Mouse (Mus musculus): Measurements from ENCODE around the gene Map2k2. TPM values are rescaled to one million over a fixed set of nuclear protein-coding genes. Genes with fewer than 3 reads are reported as not detected.
"Not testable (repeated sequence)": the region's sequence is repeated elsewhere in the genome, so short reads cannot be mapped to it uniquely, and the experiment has no call there.

The Map2k2 gene
- polyA plus RNA-seq, 1 experiment from 2014 or later = 229 TPM

GRCm38 (mm10) chr10:81165118-81165517 lies 59.4 kb downstream of the Map2k2 start:
- peaks cover 36% of the 10 kb centered on the region for H3K4me1 ChIP-seq (replicated peaks)
- peaks cover 53% of the 10 kb centered on the region for H3K36me3 ChIP-seq
- H3K9ac ChIP-seq (replicated peaks) = no peak overlapping the region
- H3K9me3 ChIP-seq = no peaks in the 10 kb centered on the region
- 62% methylated on average over 8 of the region's 8 CpGs for WGBS
- H3K4me2 ChIP-seq = no peak overlapping the region
- ATAC-seq (ENCODE audit: insufficient number of reproducible peaks, insufficient read depth, low FRiP score, low TSS enrichment, low read depth) = no peak
- H3K4me3 ChIP-seq (replicated peaks) = no peak overlapping the region
- H3K27me3 ChIP-seq = no peaks in the 10 kb centered on the region
- no peak overlapping the region for H3K27ac ChIP-seq

- H3K4me1 ChIP-seq (replicated peaks) = peaks cover 26% of the 10 kb centered on the region
- H3K4me2 ChIP-seq = peak within 1 kb of the TSS; percentile 92
- under 1% methylated on average over 61 of the region's 64 CpGs for WGBS
- H3K36me3 ChIP-seq = peaks cover 30% of the 10 kb centered on the region
- H3K27me3 ChIP-seq = no peaks in the 10 kb centered on the region
- peak within 1 kb of the TSS; percentile 85 for H3K9ac ChIP-seq (replicated peaks)
- H3K27ac ChIP-seq = peak within 1 kb of the TSS; percentile 84
- H3K4me3 ChIP-seq (replicated peaks) = peak within 1 kb of the TSS; percentile 93
- H3K9me3 ChIP-seq = no peaks in the 10 kb centered on the region
- peak; percentile 74 for ATAC-seq (ENCODE audit: insufficient number of reproducible peaks, insufficient read depth, low FRiP score, low TSS enrichment, low read depth)
Observed at GRCm38 (mm10) chr10:81167200-81168086, 61.7 kb downstream of the Map2k2 start, which contains the start of gene Pias4. Gene Pias4 (minus strand): TSS chr10:81167923.

GRCm38 (mm10) chr10:81168087-81168431 lies 62.3 kb downstream of the Map2k2 start:
- H3K9ac ChIP-seq (replicated peaks) = peak overlapping the region; percentile 42; the same call in 1 of the 2 replicates
- WGBS = 7% methylated on average over 5 of the region's 5 CpGs
- H3K4me2 ChIP-seq = peak overlapping the region; percentile 76
- peaks cover 26% of the 10 kb centered on the region for H3K36me3 ChIP-seq
- no peaks in the 10 kb centered on the region for H3K9me3 ChIP-seq
- peak overlapping the region; percentile 93 for H3K4me3 ChIP-seq (replicated peaks)
- peak; percentile 52 for ATAC-seq (ENCODE audit: insufficient number of reproducible peaks, insufficient read depth, low FRiP score, low TSS enrichment, low read depth)
- H3K4me1 ChIP-seq (replicated peaks) = peaks cover 23% of the 10 kb centered on the region
- no peaks in the 10 kb centered on the region for H3K27me3 ChIP-seq
- peak overlapping the region; percentile 84 for H3K27ac ChIP-seq

- Histone ChIP-seq H3K4me1 (replicated peaks) (peaks cover 29% of the 10 kb centered on the region), H3K9me3 (no peaks in the 10 kb centered on the region), H3K9ac (replicated peaks) (peak overlapping the region; percentile 42; the same call in 1 of the 2 replicates), H3K27me3 (no peaks in the 10 kb centered on the region), H3K27ac (peak overlapping the region; percentile 84), H3K4me2 (peak overlapping the region; percentile 76), H3K36me3 (peaks cover 19% of the 10 kb centered on the region), H3K4me3 (replicated peaks) (peak overlapping the region; percentile 93)
- 3% methylated on average over 29 of the region's 29 CpGs for WGBS
- ATAC-seq (ENCODE audit: insufficient number of reproducible peaks, insufficient read depth, low FRiP score, low TSS enrichment, low read depth) = no peak
Observed at GRCm38 (mm10) chr10:81168521-81169244, 63.0 kb downstream of the Map2k2 start.

GRCm38 (mm10) chr10:81169411-81169900 lies 63.7 kb downstream of the Map2k2 start:
- H3K27ac ChIP-seq; H3K9me3 ChIP-seq; ATAC-seq (ENCODE audit: insufficient number of reproducible peaks, insufficient read depth, low FRiP score, low TSS enrichment, low read depth); H3K9ac ChIP-seq (replicated peaks); H3K4me3 ChIP-seq (replicated peaks); H3K27me3 ChIP-seq: not testable (repeated sequence)
- 66% methylated on average over 5 of the region's 14 CpGs for WGBS
- Histone ChIP-seq H3K36me3 (peaks cover 12% of the 10 kb centered on the region), H3K4me2 (peak overlapping the region; percentile 76), H3K4me1 (replicated peaks) (peaks cover 37% of the 10 kb centered on the region)

GRCm38 (mm10) chr10:81173132-81173531 lies 67.4 kb downstream of the Map2k2 start:
- no peaks in the 10 kb centered on the region for H3K27me3 ChIP-seq
- 4% methylated on average over 21 of the region's 21 CpGs for WGBS
- no peaks in the 10 kb centered on the region for H3K9me3 ChIP-seq
- peak overlapping the region; percentile 44 for H3K4me2 ChIP-seq
- peaks cover 37% of the 10 kb centered on the region for H3K4me1 ChIP-seq (replicated peaks)
- H3K36me3 ChIP-seq = peaks cover 9% of the 10 kb centered on the region
- ATAC-seq (ENCODE audit: insufficient number of reproducible peaks, insufficient read depth, low FRiP score, low TSS enrichment, low read depth) = 0 out of 2 replicates have a peak, but pooled peaks have one; percentile 15
- H3K4me3 ChIP-seq (replicated peaks) = peak overlapping the region; percentile 8; the same call in 1 of the 2 replicates
- H3K27ac ChIP-seq = peak overlapping the region; percentile 94
- H3K9ac ChIP-seq (replicated peaks) = peak overlapping the region; percentile 42; the same call in 1 of the 2 replicates

DNA sequence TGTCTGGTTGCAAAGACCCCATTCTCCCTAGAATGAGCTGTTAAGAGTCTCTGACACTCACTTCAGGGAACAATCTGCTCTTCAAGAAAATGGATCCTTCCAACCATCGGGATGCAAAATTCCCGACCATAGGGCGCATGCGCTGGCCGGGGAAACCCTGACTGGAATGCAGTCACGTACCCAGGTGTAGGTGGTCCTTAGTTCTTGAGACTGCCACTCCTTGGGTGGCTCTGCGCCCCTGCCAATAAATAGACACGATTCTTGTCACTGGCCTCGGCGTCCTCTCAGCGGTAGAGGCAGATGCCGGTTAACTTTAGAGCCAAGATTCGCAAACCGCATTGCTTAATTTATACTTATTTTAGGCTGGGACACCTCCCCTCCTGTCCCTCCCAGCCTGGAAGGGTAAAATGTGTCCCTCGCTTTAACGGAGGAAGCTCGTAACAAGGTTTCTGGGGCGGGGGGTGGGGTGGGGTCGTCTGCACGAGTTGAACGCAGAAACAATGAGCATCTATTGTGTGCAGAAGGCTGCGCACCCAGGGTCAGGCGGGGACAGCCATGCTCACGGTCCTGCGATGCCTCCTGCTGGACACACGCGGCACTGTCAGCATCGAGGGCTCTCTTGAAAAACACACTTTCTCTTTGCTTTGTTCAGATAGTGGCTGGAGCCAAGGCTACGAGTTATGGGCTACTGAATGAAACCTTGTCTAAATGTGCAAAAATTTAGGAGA lies 69.1 kb downstream of the Map2k2 start:
- peak overlapping the region; percentile 94 for H3K27ac ChIP-seq
- WGBS = 3% methylated on average over 29 of the region's 29 CpGs
- H3K4me2 ChIP-seq = peak overlapping the region; percentile 67
- no peaks in the 10 kb centered on the region for H3K27me3 ChIP-seq
- peak overlapping the region; percentile 39 for H3K4me3 ChIP-seq (replicated peaks)
- peak; percentile 59 for ATAC-seq (ENCODE audit: insufficient number of reproducible peaks, insufficient read depth, low FRiP score, low TSS enrichment, low read depth)
- H3K9ac ChIP-seq (replicated peaks) = peak overlapping the region; percentile 63
- H3K4me1 ChIP-seq (replicated peaks) = peaks cover 45% of the 10 kb centered on the region
- H3K9me3 ChIP-seq = no peaks in the 10 kb centered on the region
- H3K36me3 ChIP-seq = peaks cover 26% of the 10 kb centered on the region

DNA sequence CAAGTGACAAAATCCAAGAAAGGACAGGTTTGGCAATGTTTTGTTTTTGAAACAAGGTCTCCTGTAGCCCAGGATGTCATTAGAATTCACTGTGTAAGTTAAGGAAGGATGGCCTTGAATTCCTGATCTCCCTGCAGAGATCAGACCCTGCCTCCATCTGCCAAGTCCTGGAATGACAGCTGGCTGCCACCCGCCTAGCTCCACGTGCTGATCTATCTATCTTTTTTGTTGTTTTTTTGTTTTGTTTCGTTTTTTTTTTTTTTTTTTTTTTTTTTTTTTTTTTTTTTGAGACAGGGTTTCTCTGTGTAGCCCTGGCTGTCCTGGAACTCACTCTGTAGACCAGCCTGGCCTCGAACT lies 69.6 kb downstream of the Map2k2 start:
- not testable (repeated sequence) for H3K4me3 ChIP-seq (replicated peaks); H3K9ac ChIP-seq (replicated peaks); H3K27me3 ChIP-seq; ATAC-seq (ENCODE audit: insufficient number of reproducible peaks, insufficient read depth, low FRiP score, low TSS enrichment, low read depth); H3K9me3 ChIP-seq
- peak overlapping the region; percentile 94 for H3K27ac ChIP-seq
- peak overlapping the region; percentile 96 for H3K4me2 ChIP-seq
- WGBS = 9% methylated on average over 4 of the region's 4 CpGs
- H3K36me3 ChIP-seq = peaks cover 31% of the 10 kb centered on the region
- peaks cover 48% of the 10 kb centered on the region for H3K4me1 ChIP-seq (replicated peaks)

DNA sequence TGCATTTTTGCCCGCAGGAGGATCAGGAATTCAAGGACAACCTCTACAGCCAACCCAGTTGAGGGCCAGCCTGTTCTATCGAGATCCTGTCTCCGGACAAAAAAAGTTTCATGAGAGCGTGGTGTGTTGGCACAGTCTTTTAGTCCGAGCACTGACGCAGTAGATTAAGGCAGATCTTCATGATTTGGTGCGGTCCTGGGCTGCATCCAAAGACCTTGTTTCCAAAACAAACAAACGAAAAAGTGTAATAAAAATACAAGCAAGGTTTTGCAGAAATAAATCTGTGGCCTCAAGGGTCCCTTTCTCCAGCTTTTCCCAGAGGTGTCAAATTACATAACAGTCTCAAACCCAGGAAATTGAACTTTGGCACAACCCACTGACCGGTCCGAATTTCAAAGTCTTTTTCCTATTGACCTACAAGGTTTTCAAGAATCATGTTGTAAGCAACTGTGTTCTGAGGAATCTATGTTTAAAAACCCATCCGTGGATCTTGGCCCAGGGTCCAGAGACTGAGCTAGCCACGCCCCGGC lies 70.3 kb downstream of the Map2k2 start:
- Histone ChIP-seq H3K9ac (replicated peaks) (no peak overlapping the region), H3K9me3 (no peaks in the 10 kb centered on the region), H3K27ac (peak overlapping the region; percentile 94), H3K27me3 (no peaks in the 10 kb centered on the region), H3K4me2 (peak overlapping the region; percentile 96), H3K4me3 (replicated peaks) (peak overlapping the region; percentile 98), H3K36me3 (peaks cover 38% of the 10 kb centered on the region), H3K4me1 (replicated peaks) (peaks cover 50% of the 10 kb centered on the region)
- WGBS = 9% methylated on average over 13 of the region's 13 CpGs
- ATAC-seq (ENCODE audit: insufficient number of reproducible peaks, insufficient read depth, low FRiP score, low TSS enrichment, low read depth) = no peak

DNA sequence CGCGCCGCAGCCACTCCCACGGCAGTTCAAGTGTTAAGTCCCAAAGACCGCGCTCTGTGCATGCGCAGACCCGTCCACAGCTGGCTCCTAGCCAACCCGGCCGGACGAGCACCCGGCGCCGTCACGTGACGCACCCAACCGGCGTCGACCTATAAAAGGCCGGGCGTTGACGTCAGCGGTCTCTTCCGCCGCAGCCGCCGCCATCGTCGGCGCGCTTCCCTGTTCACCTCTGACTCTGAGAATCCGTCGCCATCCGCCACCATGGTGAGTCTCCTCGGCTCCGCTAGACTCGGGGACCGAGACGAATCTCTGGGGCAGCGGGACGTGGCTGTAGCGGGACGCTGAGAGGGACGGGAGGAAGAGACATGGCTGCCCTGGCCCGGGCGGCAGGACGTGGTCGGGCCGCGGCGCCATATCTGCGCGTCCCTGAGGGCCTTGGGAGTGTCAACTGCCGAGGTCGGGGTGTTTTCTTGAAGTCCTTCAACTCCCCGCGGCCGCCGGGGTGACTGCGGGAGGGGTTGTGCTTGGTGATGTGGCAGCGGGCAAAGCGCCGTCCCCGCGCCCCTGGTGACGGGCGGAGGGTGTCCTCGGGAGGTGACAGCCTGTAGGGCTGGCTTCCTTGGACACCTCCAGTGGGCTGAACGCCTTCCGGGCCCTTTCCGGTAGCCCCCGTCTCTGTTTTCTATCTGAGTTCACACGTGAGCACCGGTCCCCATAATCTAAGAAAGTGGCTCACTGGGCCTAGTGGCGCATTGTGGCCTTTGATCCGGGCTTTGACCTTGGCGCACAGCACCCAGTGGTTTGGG lies 71.0 kb downstream of the Map2k2 start, which contains the start of gene Eef2:
Gene Eef2 (plus strand): TSS at position 166 of the 806 bp plus-strand sequence.
- peak within 1 kb of the TSS; percentile 98 for H3K9ac ChIP-seq (replicated peaks)
- H3K4me1 ChIP-seq (replicated peaks) = peaks cover 54% of the 10 kb centered on the region
- no peaks in the 10 kb centered on the region for H3K27me3 ChIP-seq
- peak within 1 kb of the TSS; percentile 98 for H3K4me3 ChIP-seq (replicated peaks)
- peak within 1 kb of the TSS; percentile 96 for H3K4me2 ChIP-seq
- peak; percentile 71 for ATAC-seq (ENCODE audit: insufficient number of reproducible peaks, insufficient read depth, low FRiP score, low TSS enrichment, low read depth)
- no peaks in the 10 kb centered on the region for H3K9me3 ChIP-seq
- H3K36me3 ChIP-seq = peaks cover 45% of the 10 kb centered on the region
- WGBS = under 1% methylated on average over 77 of the region's 77 CpGs
- peak within 1 kb of the TSS; percentile 94 for H3K27ac ChIP-seq
